Mouse (Mus musculus) retina, adult 2 months (tissue): ENCODE results near the gene Zc3h7b.

Experiments used
- DNase-seq: peaks from one replicate; pipeline ENCODE4 v3.0.0-alpha.2; 2012; ENCODE audit warnings: low read depth, low spot score

Gene Zc3h7b

GRCm38 (mm10) chr15:81842275-81842674 is 97.4 kb downstream of the Zc3h7b start:
- DNase-seq: no peak

- DNase-seq: no peak
Measured at GRCm38 (mm10) chr15:81845033-81845625, 100.3 kb downstream of the Zc3h7b start.

- no peak for DNase-seq
Measured at GRCm38 (mm10) chr15:81845724-81846123, 100.9 kb downstream of the Zc3h7b start.
